Comparison of ENCODE assay signal across 8 mouse cellular contexts in genomic region chr5:91961370-91961769, GRCm38 (mm10). TPM values are rescaled to one million over a fixed set of nuclear protein-coding genes. Genes with fewer than 3 reads are reported as not detected.
DNase-seq lines count a peak whose midpoint lies in the region; ATAC-seq and TF ChIP-seq lines count a peak whose summit lies in the region.

No protein-coding gene starts in this region.

- peak overlapping the region; percentile 56 for H3K4me2 ChIP-seq in embryonic facial prominence, embryonic 11.5 days (ENCODE audit: low read depth, low read length)
- peak overlapping the region; percentile 75 for H3K4me2 ChIP-seq in hindbrain, embryonic 16.5 days (ENCODE audit: low read length)
- H3K4me2 ChIP-seq in liver, postnatal 0 days (ENCODE audit: low read depth, low read length): peak overlapping the region; percentile 82

- peak overlapping the region; percentile 58 for H3K4me3 ChIP-seq in layer of hippocampus, adult 2 months
- H3K4me3 ChIP-seq in embryonic facial prominence, embryonic 11.5 days (ENCODE audit: low read depth, low read length): peak overlapping the region; percentile 16; the same call in 1 of the 2 replicates
- peak overlapping the region; percentile 81 for H3K4me3 ChIP-seq in hindbrain, embryonic 16.5 days (ENCODE audit: low read length)
- peak overlapping the region; percentile 81 for H3K4me3 ChIP-seq in liver, postnatal 0 days (ENCODE audit: low read depth, low read length)

- H3K9me3 ChIP-seq in embryonic facial prominence, embryonic 11.5 days (replicated peaks; ENCODE audit: control insufficient read depth, low read length): no peaks in the 10 kb centered on the region
- H3K9me3 ChIP-seq in hindbrain, embryonic 16.5 days (ENCODE audit: control insufficient read depth, low read length): no peaks in the 10 kb centered on the region
- no peaks in the 10 kb centered on the region for H3K9me3 ChIP-seq in liver, postnatal 0 days (ENCODE audit: low read length)

- ATAC-seq in embryonic facial prominence, embryonic 11.5 days (replicated peaks; ENCODE audit: insufficient number of reproducible peaks, low FRiP score, low TSS enrichment, low read depth): no peak
- no peak for ATAC-seq in hindbrain, embryonic 16.5 days
- peak; percentile 60 for ATAC-seq in liver, postnatal 0 days

- no peak for DNase-seq in layer of hippocampus, adult 2 months (ENCODE audit: low spot score in 2 of 2)
- no peak for DNase-seq in layer of hippocampus, postnatal 36 days
- no peak for DNase-seq in embryonic facial prominence, embryonic 11.5 days (ENCODE audit: low spot score)
- DNase-seq in liver, postnatal 0 days: peak; percentile 21
- peak; percentile 85 for DNase-seq in splenic B cell, adult 2 months (ENCODE audit: low read depth, low spot score)
- no peak for DNase-seq in embryo, embryonic 11 days
- no peak for DNase-seq in left cerebral cortex, adult 8-10 months (ENCODE audit: low spot score in 2 of 2)

- 0 out of 2 replicates have a peak, but pooled peaks cover 3% of the 10 kb centered on the region for H3K36me3 ChIP-seq in embryonic facial prominence, embryonic 11.5 days (replicated peaks; ENCODE audit: control insufficient read depth, insufficient read depth, low read depth, low read length)
- peaks cover 7% of the 10 kb centered on the region for H3K36me3 ChIP-seq in hindbrain, embryonic 16.5 days (ENCODE audit: control insufficient read depth, insufficient read depth, low read length)
- H3K36me3 ChIP-seq in liver, postnatal 0 days (replicated peaks; ENCODE audit: insufficient read depth, low read length): peaks cover 12% of the 10 kb centered on the region
- peaks cover 4% of the 10 kb centered on the region; the same call in 1 of the 2 replicates for H3K36me3 ChIP-seq in splenic B cell, adult 2 months (ENCODE audit: control insufficient read depth, insufficient read depth, low read length, poor library complexity, severe bottlenecking)

- no peaks in the 10 kb centered on the region for H3K4me1 ChIP-seq in embryonic facial prominence, embryonic 11.5 days (ENCODE audit: control insufficient read depth, insufficient read depth, low read length)
- H3K4me1 ChIP-seq in hindbrain, embryonic 16.5 days (ENCODE audit: control insufficient read depth, insufficient read depth, low read depth, low read length): peaks cover 22% of the 10 kb centered on the region
- H3K4me1 ChIP-seq in liver, postnatal 0 days (ENCODE audit: insufficient read depth): peaks cover 23% of the 10 kb centered on the region

- WGBS in embryonic facial prominence, embryonic 11.5 days: 84% methylated on average over 1 of the region's 1 CpGs
- WGBS in hindbrain, embryonic 16.5 days: 93% methylated on average over 1 of the region's 1 CpGs
- WGBS in liver, postnatal 0 days (ENCODE audit: insufficient replicate concordance): 45% methylated on average over 1 of the region's 1 CpGs

- no peak for TF ChIP-seq EP300 in liver, postnatal 0 days (IDR thresholded peaks at IDR 0.05; ENCODE audit: low read depth)

- no peak for TF ChIP-seq CTCF in layer of hippocampus, adult 2 months (conservative IDR thresholded peaks at IDR 0.05)
- TF ChIP-seq CTCF in liver, postnatal 0 days (IDR thresholded peaks at IDR 0.05; ENCODE audit: low read depth): no peak

- H3K27me3 ChIP-seq in embryonic facial prominence, embryonic 11.5 days (ENCODE audit: control insufficient read depth, insufficient read depth, low read length): no peaks in the 10 kb centered on the region
- H3K27me3 ChIP-seq in hindbrain, embryonic 16.5 days (replicated peaks; ENCODE audit: control insufficient read depth, insufficient read depth, low read length): no peaks in the 10 kb centered on the region
- H3K27me3 ChIP-seq in liver, postnatal 0 days (ENCODE audit: insufficient read depth, low read length): no peaks in the 10 kb centered on the region
- no peaks in the 10 kb centered on the region for H3K27me3 ChIP-seq in splenic B cell, adult 2 months (ENCODE audit: control insufficient read depth, insufficient read depth, low read length, poor library complexity, severe bottlenecking)

- H3K27ac ChIP-seq in layer of hippocampus, adult 2 months: peak overlapping the region; percentile 96
- no peak overlapping the region for H3K27ac ChIP-seq in embryonic facial prominence, embryonic 11.5 days (replicated peaks; ENCODE audit: low read depth, low read length)
- H3K27ac ChIP-seq in hindbrain, embryonic 16.5 days (ENCODE audit: low read depth, low read length): no peak overlapping the region
- peak overlapping the region; percentile 100 for H3K27ac ChIP-seq in liver, postnatal 0 days (ENCODE audit: low read depth)

- H3K9ac ChIP-seq in embryonic facial prominence, embryonic 11.5 days (replicated peaks; ENCODE audit: low read length): no peak overlapping the region
- peak overlapping the region; percentile 84 for H3K9ac ChIP-seq in hindbrain, embryonic 16.5 days (ENCODE audit: low read depth, low read length)
- H3K9ac ChIP-seq in liver, postnatal 0 days (replicated peaks): peak overlapping the region; percentile 88

RNA-seq across cellular contexts. Expression of gene Rchy1, which starts 1.5 kb away (rescaled TPM):
- total RNA-seq in layer of hippocampus, adult 2 months (2021): 10 to 100 TPM; 46.9 to 51.7 TPM
- total RNA-seq in layer of hippocampus, postnatal 36 days (2021): 10 to 100 TPM; 53.5 to 55.6 TPM
- 38.2 and 41.5 TPM in 2 replicates for polyA plus RNA-seq in embryonic facial prominence, embryonic 11.5 days (2014; fragmentation: Nextera tagmentation; extraction: Ambion mirVana)
- polyA plus RNA-seq in hindbrain, embryonic 16.5 days (2015; fragmentation: Nextera tagmentation; extraction: Ambion mirVana): 77.9 and 78.5 TPM in 2 replicates
- polyA plus RNA-seq in liver, postnatal 0 days (2015; fragmentation: Nextera tagmentation; extraction: Ambion mirVana): 31.0 and 35.9 TPM in 2 replicates
- 10 to 100 TPM; 34.6 to 40.1 (median 38.1) TPM for total RNA-seq in left cerebral cortex, adult 8-10 months (2022)

RNA-seq across cellular contexts. Expression of gene Odaph, which starts 25.9 kb away (rescaled TPM):
- not detected for total RNA-seq in layer of hippocampus, adult 2 months (2021)
- total RNA-seq in layer of hippocampus, postnatal 36 days (2021): not detected
- polyA plus RNA-seq in embryonic facial prominence, embryonic 11.5 days (2014; fragmentation: Nextera tagmentation; extraction: Ambion mirVana): not detected in 2 replicates
- 0.43 and 0.65 TPM in 2 replicates for polyA plus RNA-seq in hindbrain, embryonic 16.5 days (2015; fragmentation: Nextera tagmentation; extraction: Ambion mirVana)
- not detected in 2 replicates for polyA plus RNA-seq in liver, postnatal 0 days (2015; fragmentation: Nextera tagmentation; extraction: Ambion mirVana)
- not detected for total RNA-seq in left cerebral cortex, adult 8-10 months (2022)

Comparison
In these comparisons a context has a peak if more than half of its experiments do, and no peak if none do; other contexts are left out.
1. DNase-seq: peak in liver, postnatal 0 days (single experiment) and splenic B cell, adult 2 months (single experiment); none in layer of hippocampus, adult 2 months (0 of 2), layer of hippocampus, postnatal 36 days (0 of 2), embryonic facial prominence, embryonic 11.5 days (single experiment), embryo, embryonic 11 days (single experiment) and left cerebral cortex, adult 8-10 months (0 of 2).
2. H3K27ac ChIP-seq: peak in layer of hippocampus, adult 2 months (single experiment) and liver, postnatal 0 days (single experiment); none in embryonic facial prominence, embryonic 11.5 days (single experiment) and hindbrain, embryonic 16.5 days (single experiment).
3. H3K4me3 ChIP-seq: peak in every context shown above with its lines; median percentile 81 in hindbrain, embryonic 16.5 days; 81 in liver, postnatal 0 days; 58 in layer of hippocampus, adult 2 months; 16 in embryonic facial prominence, embryonic 11.5 days.
4. Peak in every context shown above with its lines, with median percentiles within 50 percentile points of each other: H3K4me2 ChIP-seq.